Mouse (Mus musculus): Measurements from ENCODE around the gene Gm10181. TPM values are rescaled to one million over a fixed set of nuclear protein-coding genes. Genes with fewer than 3 reads are reported as not detected.

Gene Gm10181
- polyA plus RNA-seq, 1 experiment from 2014 or later, result not detected

DNA sequence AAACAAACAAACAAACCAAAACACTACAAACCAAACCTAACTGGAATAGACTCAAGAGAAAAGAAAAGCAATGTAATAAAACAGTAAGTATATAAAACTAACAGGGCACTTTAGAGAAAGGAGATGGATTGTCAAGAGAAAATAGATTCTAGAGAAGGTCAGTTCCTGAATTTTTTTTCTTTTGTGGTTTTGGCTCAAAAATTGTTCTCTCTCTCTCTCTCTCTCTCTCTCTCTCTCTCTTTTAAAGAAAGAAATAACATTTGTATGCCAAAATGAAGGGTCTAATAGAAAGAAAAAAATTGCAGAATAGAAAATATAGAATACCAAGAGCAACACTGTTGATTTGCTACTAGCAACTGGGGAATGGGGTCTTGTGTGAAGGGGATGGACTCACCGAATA lies 49.7 kb downstream of the Gm10181 start:
- 97% methylated on average over 1 of the region's 1 CpGs for WGBS
- H3K36me3 ChIP-seq (ENCODE audit: control insufficient read depth, insufficient read depth, low read length), result no peaks in the 10 kb centered on the region
- H3K9ac ChIP-seq (ENCODE audit: low read depth, low read length), result no peak overlapping the region
- no peak overlapping the region for H3K4me2 ChIP-seq (ENCODE audit: low read length)
- ATAC-seq, result no peak
- H3K27ac ChIP-seq (ENCODE audit: low read depth, low read length), result no peak overlapping the region
- H3K9me3 ChIP-seq (ENCODE audit: control insufficient read depth, low read length), result no peaks in the 10 kb centered on the region
- H3K4me3 ChIP-seq (ENCODE audit: low read length), result no peak overlapping the region
- H3K4me1 ChIP-seq (ENCODE audit: control insufficient read depth, insufficient read depth, low read depth, low read length), result no peaks in the 10 kb centered on the region
- H3K27me3 ChIP-seq (replicated peaks; ENCODE audit: control insufficient read depth, insufficient read depth, low read length), result no peaks in the 10 kb centered on the region

Other genes with a start within 250 kb of the Gm10181 start
- 30.2 and 32.3 TPM in 2 replicates for gene Herpud2, start 62.4 kb downstream of the Gm10181 start, polyA plus RNA-seq (2015; fragmentation: Nextera tagmentation; extraction: Ambion mirVana)
- gene Sept7, start 163.0 kb downstream of the Gm10181 start, polyA plus RNA-seq (2015; fragmentation: Nextera tagmentation; extraction: Ambion mirVana), result 247 and 264 TPM in 2 replicates